Mouse (Mus musculus) frontal cortex, postnatal 36 days (tissue): ENCODE data around the gene Cldn20.

Experiments
- DNase-seq, 2 experiments: peaks; one replicate each; pipeline ENCODE4 v3.0.0; 2022; ENCODE audit warnings: low spot score in 2 of 2

The Cldn20 gene

DNA sequence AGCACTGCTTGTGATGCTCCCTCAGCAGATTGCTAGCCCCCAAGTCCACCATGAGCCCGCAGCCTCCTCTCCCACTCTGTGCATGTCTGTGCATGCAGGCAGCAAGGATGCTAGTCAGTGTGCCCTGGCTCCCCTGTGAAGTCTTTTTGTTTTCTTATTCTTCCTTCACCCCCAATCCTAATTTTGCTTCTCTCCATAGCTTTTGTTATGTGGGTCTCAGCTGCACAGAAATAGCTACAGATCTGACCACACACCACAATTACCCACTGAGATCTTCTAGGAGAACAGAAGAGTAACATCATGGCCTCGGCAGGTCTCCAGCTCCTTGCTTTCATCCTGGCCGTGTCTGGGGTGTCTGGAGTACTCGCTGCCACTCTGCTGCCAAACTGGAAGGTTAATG, at the start of gene Cldn20:
Gene Cldn20, plus strand, starts transcription at position 301 of the 400 bp plus-strand sequence.
- DNase-seq, result no peak

DNA sequence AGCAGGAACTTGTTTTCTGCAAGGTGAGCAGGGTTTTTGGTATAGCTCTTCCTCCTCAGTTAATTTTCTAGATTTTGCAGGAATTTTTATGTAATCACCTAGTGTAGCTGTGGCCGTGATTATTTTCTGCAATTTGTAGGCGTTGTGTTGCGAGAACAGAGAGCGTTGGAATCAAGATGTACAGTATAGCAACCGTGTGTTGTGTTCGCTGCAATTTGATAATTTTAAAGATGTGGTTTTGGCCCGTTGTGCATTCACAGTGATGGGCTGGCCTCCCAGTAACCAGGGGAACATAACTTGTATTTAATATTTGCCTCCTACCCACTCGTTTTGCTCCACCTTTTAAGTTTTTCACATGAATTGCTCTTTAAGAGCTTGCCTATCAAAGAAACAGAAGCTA, 49.3 kb upstream of the Cldn20 start:
- no peak for DNase-seq

DNA sequence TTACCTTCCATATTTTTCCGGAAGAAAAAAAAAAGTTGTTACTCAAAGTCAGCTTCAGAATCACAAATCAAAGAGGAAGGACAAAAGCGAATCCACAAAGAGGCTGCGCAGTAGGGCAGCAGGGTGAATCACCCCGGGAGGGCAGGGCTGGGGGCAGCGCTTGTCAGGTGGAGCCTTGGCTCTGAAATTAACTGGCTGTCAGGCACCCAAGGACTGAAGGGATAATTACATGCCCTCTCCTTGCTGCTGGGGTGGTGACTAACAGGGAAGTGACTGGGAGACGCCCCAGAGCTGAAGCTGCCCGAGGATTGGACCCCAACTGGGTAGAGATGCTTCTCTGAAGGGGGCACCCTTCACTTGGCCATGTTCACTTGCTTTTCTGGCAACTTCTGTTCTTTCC, 46.5 kb upstream of the Cldn20 start:
- no peak for DNase-seq

DNA sequence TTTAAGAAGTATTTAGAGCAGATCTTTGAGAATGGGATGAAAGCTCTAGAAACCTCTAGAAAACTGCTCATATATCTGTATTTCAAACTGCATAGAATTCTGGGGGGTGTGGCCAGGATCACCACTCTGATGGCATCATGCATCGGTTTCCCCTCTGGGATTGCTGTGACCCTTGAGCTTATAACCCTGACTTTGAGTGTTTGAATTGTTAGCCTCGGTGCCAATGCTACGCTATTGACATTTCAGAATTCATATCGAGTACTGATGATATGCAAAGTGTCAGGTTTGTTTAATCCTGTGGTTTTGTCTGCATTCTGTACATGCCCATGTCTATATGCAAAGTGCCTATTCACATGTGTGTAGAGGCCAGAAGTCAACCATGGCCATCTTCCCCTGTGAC, 45.1 kb upstream of the Cldn20 start:
- no peak for DNase-seq

DNA sequence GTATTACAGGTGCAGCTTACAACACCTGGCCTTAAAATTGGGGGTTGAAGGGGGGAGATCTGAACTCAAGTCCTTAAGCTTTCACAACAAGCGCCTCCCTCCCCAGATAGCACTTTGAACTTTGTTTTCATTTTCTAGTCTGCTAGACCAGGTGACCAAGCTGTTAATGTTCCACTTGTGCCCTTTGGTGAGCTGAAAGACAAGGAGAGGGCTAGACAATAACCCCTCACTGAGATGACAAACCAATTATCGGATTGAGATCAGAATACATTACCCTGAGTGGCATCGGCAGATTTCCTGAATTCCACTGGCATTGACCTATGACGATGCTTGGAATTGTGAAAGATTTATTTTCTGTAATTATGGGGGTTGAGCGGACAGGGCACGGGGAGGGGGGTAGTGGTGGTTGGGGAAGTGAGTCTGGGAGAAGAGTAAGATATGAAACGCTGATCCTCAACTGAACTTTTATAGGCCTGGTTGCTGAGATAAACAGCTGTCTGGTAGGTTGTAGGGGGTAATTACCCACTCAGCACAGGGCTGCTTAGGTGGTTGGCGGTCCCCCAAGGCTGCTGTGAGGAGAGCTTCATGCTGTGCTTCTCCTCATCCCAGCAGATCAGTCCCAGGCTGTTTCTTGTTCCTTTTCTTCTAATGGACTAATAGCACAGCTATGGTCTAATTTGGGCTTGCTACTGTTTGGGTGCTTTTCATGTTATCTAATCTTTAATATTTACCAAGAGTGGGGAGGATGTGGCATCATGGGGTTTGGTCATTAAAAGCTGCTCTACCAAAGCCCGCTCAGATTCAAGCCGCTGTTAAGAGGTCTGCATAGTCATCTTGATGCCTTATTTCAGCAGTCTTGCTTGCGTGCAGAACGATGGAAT, 44.4 kb upstream of the Cldn20 start:
- no peak for DNase-seq

DNA sequence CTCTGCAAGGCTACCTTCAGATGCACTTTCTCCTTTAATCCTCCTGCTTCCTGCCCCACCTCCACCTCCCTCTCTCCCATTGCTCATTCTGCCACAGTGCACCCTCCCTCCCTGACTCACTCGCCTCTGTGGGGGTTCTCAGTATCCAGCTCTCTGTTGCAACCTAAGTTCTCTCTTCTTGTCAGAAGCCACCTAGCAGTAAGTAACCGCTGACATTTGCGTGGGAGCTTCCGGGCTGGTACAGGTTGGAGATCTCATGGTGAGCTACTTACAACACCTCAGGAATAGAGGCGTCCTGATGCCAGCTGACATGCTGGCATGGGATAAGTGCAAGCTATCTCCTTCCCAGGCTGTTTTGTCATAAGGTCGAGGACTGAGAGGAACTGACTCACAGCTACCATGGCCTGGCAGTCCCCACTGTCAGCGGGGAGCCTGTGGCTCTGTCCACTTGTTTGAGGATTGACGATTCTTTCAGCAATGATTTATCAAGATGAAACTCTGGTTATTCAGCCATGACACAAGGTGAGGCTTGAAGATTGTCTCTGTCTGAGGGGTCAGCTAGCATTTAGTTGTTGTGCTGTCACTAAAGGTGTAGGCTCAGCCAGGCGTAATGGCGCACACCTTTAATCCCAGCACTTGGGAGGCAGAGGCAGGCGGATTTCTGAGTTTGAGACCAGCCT, 42.0 kb upstream of the Cldn20 start:
- no peak for DNase-seq

DNA sequence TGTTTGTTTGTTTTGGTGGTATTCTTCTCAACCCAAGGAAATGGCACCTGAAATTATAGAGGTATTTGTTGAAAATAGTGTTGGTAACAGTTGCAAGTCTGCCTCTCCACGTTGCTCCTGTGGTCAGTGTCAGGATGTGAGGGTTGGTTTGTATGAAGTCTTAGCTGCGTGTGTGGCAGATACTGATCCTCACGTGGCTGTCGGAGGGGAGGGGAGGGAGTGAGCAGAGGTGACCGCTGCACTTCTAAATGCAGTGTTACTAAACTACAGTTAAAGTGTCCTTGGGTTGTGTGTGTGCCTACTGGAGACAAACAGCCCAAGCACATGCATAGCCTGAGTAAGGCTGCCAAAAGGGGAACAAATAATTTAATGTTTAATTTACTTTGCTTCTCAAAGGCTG, 41.3 kb upstream of the Cldn20 start:
- no peak for DNase-seq

DNA sequence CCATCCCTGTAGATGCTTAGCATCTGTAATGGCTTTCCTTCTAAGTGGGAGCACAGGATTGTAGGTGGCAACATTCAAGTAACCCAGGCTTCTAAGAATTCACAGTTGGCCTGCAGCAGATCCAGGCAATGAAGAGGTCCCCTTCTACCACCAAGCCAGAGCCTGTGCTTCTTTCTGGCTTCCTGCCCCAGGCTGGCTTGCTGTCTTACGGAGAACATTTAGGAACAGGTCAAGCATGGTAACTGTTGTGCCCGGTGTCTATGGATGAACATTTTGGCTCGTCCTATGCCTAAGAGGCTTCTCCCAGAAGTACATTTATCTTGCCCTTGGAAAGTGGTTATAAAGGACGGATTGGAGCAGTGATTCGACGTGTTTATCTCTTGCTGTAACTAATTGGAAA, 40.7 kb upstream of the Cldn20 start:
- DNase-seq, result no peak

DNA sequence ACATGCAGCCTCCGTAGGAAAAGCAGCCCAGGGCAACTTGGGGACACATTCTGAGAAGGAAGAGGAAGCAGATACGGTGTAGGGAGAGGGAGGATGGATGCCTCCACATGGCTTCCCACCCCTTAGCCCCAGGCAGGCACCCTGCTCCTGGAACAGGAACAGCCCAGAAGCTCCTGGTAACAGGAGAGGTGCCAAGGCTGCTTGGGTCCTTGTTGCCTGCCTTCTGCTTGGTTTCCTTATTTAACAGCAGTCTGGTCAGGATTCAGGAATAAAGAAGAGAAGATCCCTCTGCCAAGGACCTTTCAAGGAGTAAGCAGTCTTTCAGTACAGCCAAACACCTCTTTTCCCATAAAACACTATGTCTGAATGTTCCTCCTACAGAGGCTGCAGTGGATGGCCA, 36.8 kb upstream of the Cldn20 start:
- DNase-seq, result peak in 1 of 2 experiments; percentile 76

DNA sequence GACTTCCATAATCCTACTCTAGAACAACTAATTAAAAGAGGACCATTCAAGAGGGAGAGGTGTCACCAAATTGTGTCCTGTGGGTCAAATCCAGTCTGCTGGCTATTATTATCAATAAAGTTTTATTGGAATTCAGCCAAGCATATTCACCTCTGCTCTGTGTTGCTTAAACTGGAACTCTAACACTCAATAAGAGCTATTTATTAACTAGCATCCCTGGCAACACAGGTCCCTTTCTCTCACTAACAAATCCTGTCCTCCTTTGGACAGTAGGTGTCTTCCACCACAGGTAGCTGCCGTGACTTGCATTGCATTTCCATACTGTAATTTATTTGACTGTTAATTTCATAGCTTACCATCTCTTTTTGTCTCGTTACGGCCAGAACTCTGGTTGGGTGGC, 36.3 kb upstream of the Cldn20 start:
- DNase-seq, result no peak

DNA sequence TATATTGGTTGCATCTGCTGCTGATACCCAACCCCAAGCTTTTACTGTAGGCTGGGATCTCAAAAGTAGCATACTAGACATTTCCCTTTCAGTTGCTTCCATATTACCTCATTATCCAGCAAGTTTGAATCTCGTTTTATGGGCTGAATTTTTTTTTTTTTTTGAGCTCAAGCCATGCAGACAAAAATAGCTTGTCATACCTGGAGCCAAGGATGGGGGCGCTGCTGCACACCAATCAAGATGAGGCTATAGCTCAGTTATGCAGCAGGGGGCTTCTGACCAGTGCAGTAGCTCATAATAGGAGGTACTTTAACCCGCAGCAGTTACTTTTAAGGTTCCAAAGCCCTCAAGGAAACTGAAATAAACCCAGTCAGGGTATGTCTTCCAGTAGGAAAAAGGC, 34.3 kb upstream of the Cldn20 start:
- peak in 1 of 2 experiments; percentile 63 for DNase-seq

DNA sequence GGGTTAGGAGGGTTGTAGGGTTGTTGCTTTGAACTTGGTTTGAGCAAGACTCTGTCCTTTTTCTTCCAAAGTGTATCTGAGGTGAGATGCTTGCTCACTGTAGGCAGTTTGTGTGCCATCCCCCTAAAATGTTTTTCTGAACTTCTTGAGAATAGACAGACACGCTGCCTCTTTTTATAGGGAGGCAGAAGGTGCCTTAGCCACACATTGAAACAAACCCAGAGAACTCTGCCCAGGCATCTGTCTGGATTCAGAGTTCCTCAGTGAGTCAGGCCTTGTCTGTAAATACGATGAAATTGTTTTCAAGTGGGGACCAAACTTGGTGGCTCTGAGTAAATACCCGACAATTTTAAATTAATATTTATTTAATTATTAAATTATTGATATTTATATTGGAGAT, 33.8 kb upstream of the Cldn20 start:
- DNase-seq, result peak in 1 of 2 experiments; percentile 59

DNA sequence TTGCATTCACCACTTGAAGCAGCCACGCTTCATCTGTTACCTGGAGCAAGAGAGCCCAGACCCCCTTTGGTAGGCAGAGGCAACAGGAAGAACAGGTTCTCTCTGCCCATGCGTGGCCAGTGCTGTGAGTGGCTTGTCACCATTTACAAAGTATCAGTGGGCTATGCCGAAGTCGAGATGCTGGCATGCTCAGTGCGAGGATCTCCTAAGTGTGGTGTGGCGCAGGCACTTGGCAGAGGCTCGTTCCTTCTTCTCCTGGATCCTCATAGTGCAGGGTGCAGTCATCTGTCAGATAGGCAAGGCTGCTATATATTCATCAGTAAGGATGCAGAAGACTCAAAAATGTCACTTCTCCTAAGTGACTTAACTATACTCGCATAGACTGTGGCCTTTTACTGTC, 32.9 kb upstream of the Cldn20 start:
- DNase-seq, result no peak

DNA sequence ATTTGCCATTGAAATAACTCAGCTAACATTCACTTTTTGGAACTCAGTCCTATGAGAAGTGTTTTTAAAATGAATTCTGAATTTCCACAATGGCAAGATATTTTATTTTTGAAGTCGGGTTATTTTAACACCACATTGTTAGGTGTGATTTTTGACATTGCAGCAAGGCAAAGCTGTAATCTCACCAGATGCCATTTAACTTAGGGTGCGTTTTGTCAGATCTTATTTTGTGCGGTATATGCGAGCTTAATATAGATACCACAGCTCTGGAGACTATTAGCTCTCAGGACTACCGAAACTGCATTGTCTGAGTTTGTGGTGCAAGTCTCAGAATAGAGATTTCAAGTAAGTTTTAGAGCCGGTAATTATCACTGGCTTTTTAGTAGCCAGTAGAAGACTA, 32.3 kb upstream of the Cldn20 start:
- DNase-seq, result peak in 1 of 2 experiments; percentile 60

DNA sequence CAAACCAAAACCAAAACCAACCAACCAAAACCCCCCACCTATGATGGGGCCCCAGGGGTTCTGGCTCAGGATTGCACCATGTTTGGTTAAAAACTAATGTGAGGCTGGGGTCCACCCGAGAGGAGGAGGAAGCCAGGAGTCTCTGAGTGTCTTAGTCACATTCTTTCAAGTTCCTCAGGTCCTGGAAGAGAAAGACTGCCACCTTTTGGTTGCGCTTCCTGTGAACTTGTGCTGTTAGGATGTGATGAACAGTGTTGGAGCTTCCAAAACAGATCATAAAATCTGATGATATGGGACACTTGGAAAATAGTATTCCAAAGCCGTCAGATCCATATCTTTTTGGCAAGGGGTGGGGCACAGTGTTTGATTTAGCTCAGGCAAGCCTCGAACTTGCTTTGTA, 31.4 kb upstream of the Cldn20 start:
- no peak for DNase-seq

DNA sequence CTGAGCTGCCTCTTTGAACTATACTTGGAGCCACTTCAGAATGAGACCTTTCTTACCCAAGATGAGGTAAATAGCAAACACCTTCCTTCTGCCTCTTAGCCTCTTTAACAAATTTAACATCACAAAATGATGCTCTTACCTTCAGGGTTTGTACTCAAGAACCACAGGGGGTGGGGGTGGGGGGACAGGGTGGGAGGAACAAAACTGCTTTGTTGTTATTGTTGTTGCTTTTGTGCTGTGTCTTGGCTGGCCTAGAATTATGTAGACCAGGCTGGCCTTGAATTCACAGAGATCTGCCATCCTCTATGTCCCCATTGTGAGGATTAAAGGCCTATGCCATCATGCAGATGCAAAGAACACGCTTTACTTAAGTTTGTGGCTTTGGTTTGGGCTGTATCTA, 26.6 kb upstream of the Cldn20 start:
- DNase-seq, result no peak

DNA sequence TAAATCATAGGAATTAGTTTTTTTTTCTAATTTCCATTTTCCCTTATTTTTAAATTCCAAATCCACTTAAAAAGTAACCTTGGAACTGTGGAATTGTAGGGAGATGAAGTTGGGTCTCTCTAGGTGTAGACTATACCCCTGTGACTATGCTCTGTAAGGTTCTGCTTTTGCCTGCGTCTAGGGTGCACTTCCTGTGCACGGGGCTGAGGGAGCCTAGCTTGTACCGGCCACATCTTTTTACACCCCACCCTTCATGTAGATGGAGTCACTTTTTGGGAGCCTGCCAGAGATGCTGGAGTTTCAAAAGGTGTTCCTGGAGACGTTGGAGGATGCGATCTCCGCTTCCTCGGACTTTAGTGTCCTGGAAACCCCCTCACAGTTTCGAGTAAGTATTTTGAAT, 25.8 kb upstream of the Cldn20 start:
- no peak for DNase-seq

DNA sequence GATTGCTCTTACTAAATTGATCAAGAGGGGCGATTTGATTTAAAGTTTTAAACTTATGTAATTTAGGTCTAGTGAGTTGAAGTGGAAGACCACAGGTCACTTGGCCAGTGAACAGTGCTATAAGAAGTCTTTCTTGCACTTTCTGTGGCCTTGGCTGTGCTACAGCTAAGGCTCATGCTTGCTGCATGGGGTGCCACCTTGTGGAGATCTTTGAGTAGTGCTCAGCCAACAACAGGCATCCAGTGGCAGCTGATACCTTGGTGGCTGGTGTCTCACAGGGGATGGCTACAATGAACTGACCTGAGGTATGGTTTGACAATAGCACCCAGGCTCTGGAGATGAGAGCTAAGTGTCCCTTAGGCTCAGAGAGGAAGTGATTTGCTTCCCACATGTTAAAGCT, 22.5 kb upstream of the Cldn20 start:
- DNase-seq, result peak in 1 of 2 experiments; percentile 75

DNA sequence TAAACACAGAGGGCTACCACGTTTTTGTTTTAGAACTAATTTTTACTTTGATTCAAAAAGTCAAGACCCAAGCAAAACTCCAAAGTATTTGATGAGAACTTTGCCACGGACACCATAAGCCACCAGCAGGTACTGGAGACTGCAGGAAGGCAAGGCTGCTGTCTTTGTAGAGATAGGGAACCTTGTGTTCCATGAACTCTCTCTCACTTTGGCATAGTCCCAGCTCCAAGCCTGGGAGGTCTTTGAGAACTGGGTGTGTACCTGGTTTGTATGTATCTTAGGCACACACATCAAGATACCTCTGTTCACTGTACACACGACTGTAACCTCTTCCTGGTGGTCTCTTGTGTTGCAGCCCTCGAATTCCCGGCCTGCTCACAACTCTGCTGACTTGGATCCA, 18.0 kb upstream of the Cldn20 start:
- no peak for DNase-seq

DNA sequence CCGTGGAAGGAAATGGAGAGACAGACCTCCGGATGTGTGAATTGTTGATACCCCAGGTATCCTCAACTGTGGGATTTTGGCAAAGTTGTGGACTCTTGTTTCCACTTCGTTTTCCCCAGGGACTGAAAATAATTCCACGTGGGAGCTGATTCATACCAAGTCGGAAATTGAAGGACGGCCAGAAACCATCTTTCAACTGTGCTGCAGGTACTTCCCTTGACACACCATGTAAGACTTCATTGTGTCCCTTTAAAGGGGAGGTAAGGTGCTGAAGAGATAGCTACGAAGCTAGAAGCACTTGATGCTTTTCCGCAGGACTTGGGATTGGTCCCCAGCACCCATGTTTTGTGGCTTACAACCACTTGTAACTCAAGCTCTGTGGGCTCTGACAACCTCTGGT, 16.5 kb upstream of the Cldn20 start:
- DNase-seq, result no peak

DNA sequence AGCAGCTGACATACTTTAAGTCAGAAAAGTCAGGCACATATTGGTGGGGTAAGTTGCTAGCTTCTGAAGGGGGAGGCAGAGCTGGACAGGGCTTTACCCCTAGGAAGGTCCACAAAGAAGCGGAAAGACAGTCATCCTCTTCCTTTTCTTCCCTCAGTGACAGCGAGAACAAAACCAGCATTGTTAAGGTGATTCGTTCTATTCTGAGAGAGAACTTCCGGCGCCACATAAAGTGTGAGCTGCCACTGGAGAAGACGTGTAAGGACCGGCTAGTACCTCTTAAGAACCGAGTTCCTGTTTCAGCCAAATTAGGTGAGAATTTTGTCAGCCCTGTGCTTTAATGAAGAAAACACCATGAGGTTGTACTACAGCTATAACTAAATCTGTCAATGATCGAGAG, 15.9 kb upstream of the Cldn20 start:
- no peak for DNase-seq

DNA sequence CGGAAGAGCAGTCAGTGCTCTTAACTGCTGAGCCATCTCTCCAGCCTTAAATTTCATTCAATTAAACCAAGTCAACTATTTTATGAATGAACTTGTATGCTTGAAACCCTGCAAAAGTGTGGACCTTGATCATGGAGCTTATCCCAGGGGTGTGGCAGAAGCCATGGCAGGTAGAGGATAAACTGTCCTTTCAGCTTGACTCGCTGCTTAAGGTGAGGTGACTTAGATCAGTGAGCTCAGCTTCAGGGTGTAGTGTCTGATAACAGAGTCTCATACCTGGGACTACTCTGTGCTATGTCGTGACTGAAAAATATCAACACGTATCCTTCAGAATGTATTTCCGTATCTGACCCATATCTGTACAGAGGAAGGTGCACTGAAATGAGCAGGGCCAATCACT, 12.0 kb upstream of the Cldn20 start:
- no peak for DNase-seq

DNA sequence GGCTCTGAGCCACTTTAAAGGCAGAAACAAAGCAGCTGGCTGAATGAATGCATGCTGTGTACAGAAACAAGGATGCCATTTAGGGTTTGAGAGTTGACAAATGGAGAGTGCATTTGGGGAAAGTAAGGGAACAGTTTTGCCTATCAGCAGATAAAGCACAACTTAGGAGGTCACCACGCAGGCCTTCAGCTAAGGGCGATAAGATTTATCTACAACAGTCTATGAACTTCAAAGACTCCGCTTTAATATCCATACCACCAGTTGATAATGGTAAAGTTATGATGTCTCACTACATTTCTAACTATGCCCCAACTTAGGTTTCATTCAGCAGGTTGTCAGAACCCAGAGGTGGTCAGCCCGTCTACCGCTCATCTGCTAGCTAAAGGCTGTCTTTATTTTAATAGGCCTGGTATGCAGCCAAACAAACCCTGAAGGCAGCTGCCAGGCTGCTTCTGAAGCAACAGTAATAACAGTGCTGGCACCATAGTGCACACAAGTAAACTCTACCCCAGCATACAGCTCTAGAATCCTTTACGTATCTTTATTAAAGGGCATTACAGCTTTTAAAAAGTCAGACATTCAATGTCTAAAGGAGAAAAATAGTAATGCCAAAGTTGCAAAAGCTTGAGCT, 4.4 kb upstream of the Cldn20 start:
- DNase-seq, result no peak
